Mouse (Mus musculus) liver, embryonic 15.5 days (tissue): ENCODE measurements around the gene Prps1l1. TPM values are rescaled to one million over a fixed set of nuclear protein-coding genes. Genes with fewer than 3 reads are reported as not detected.

ENCODE experiments used
- ATAC-seq: fragments of 200-750 bp; cut with Nextera tagmentation; 2 replicates; pipeline ENCODE4 v1.8.0; 2017; ENCODE audit warnings: moderate number of reproducible peaks, mild to moderate bottlenecking, moderate library complexity; ENCODE audit not compliant: insufficient read depth
- H3K27ac ChIP-seq: fragments of 300-500 bp; sonication (generic); replicated peaks from 2 replicates; pipeline ENCODE4 v1.5.1; 2015; ENCODE audit warnings: mild to moderate bottlenecking, inconsistent platforms
- H3K27me3 ChIP-seq: fragments of 300-500 bp; sonication (generic); 2 replicates; pipeline ENCODE4 v1.6.1; 2015; ENCODE audit warnings: mild to moderate bottlenecking, inconsistent platforms
- H3K36me3 ChIP-seq: fragments of 300-500 bp; sonication (generic); replicated peaks from 2 replicates; pipeline ENCODE4 v1.6.1; 2015; ENCODE audit warnings: moderate library complexity, mild to moderate bottlenecking, inconsistent platforms
- H3K4me1 ChIP-seq: fragments of 300-500 bp; sonication (generic); replicated peaks from 2 replicates; pipeline ENCODE4 v1.6.1; 2015; ENCODE audit warnings: inconsistent platforms
- H3K4me2 ChIP-seq: fragments of 300-500 bp; sonication (generic); 2 replicates; pipeline ENCODE4 v1.6.1; 2015; ENCODE audit warnings: moderate library complexity, mild to moderate bottlenecking, inconsistent platforms
- H3K4me3 ChIP-seq: fragments of 300-500 bp; sonication (generic); replicated peaks from 2 replicates; pipeline ENCODE4 v1.5.1; 2015; ENCODE audit warnings: mild to moderate bottlenecking, inconsistent platforms
- H3K9ac ChIP-seq: fragments of 300-500 bp; sonication (generic); 2 replicates; pipeline ENCODE4 v1.6.1; 2015; ENCODE audit warnings: moderate library complexity, mild to moderate bottlenecking, inconsistent platforms
- H3K9me3 ChIP-seq: fragments of 300-500 bp; sonication (generic); replicated peaks from 2 replicates; pipeline ENCODE4 v1.6.1; 2016; ENCODE audit warnings: inconsistent platforms
- WGBS: fragments of 180-500 bp; shearing (Covaris S2); methylation state at CpG from one replicate; pipeline ENCODE4 v1.1.7; 2015; ENCODE audit warnings: mixed read lengths; ENCODE audit not compliant: insufficient replicate concordance; 5-methylcytosine and 5-hydroxymethylcytosine counted together
- polyA plus RNA-seq: library from polyadenylated mRNA; unstranded; fragments of >200 nt; fragmentation: Nextera tagmentation; extraction: Ambion mirVana; gene quantifications from 2 replicates; pipeline ENCODE4 v1.2.1, GENCODE M21; 2015

The Prps1l1 gene
- 0.07 TPM in 1 of 2 replicates, not detected in the other for polyA plus RNA-seq

- no peak for ATAC-seq
- Histone ChIP-seq H3K27me3 (no peaks in the 10 kb centered on the region), H3K4me3 (no peak within 1 kb of the TSS), H3K36me3 (no peaks in the 10 kb centered on the region), H3K9ac (no peak within 1 kb of the TSS), H3K9me3 (no peaks in the 10 kb centered on the region), H3K4me2 (no peak within 1 kb of the TSS), H3K4me1 (no peaks in the 10 kb centered on the region), H3K27ac (no peak within 1 kb of the TSS)
- 68% methylated on average over 4 of the region's 4 CpGs for WGBS
Measured at GRCm38 (mm10) chr12:34984461-34984860, at the start of gene Prps1l1. Gene Prps1l1 (plus strand): TSS chr12:34984761.

DNA sequence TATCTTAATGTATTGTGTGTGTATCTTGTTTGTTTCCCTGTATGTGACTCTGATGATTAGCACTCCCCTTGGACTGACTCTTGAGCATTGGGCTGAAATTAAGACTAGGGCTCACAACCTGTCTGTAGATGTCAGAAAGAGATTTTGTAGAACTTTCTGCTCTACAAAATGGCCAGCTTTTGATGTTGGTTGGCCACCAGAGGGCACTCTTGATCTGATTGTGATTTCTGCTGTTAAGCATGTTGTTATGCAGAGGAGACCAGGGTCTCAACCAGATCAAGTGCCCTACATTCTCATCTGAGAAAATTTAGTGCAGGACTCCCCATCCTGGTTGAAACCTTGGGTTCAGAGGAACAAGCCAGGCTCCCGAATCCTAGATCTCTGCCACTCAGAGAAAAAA, 46.6 kb upstream of the Prps1l1 start:
- H3K27me3 ChIP-seq, result no peaks in the 10 kb centered on the region
- no peaks in the 10 kb centered on the region for H3K36me3 ChIP-seq
- no peak overlapping the region for H3K4me3 ChIP-seq
- WGBS, result 85% methylated on average over 1 of the region's 1 CpGs
- no peaks in the 10 kb centered on the region for H3K4me1 ChIP-seq
- H3K9me3 ChIP-seq, result no peaks in the 10 kb centered on the region
- no peak for ATAC-seq
- no peak overlapping the region for H3K9ac ChIP-seq
- H3K27ac ChIP-seq, result no peak overlapping the region
- H3K4me2 ChIP-seq, result no peak overlapping the region

GRCm38 (mm10) chr12:34949066-34949706, 35.4 kb upstream of the Prps1l1 start:
- Histone ChIP-seq H3K9me3 (no peaks in the 10 kb centered on the region), H3K4me2 (no peak overlapping the region)
- WGBS, result 44% methylated on average over 6 of the region's 6 CpGs

DNA sequence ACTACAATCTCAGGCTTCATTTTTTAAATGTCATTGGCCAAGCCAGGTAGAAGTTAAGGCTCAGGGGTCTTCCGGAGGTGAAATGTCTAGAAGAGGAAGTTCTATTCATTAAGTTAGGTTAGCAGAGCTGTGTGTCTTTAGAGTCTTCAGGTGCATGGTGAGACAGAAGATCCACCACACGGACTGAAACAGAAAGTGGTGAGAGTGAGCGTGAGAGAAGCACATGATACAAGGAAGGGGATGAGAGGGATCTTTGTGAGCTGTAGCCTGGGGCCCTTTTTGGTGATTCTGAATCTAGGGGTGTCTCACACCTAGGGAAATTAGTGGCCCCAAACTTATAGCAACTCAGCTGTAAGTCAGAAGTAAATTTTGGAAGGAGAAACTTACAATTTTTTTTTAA, 8.6 kb upstream of the Prps1l1 start:
- WGBS, result 68% methylated on average over 3 of the region's 3 CpGs
- Histone ChIP-seq H3K9ac (no peak overlapping the region), H3K27ac (no peak overlapping the region), H3K4me2 (no peak overlapping the region), H3K36me3 (no peaks in the 10 kb centered on the region), H3K4me3 (no peak overlapping the region), H3K9me3 (no peaks in the 10 kb centered on the region), H3K4me1 (no peaks in the 10 kb centered on the region), H3K27me3 (no peaks in the 10 kb centered on the region)
- no peak for ATAC-seq

More at GRCm38 (mm10) chr12:34949066-34949706, 35.4 kb upstream of the Prps1l1 start:
- Histone ChIP-seq H3K4me1 (no peaks in the 10 kb centered on the region), H3K27me3 (no peaks in the 10 kb centered on the region), H3K4me3 (no peak overlapping the region), H3K36me3 (no peaks in the 10 kb centered on the region), H3K9ac (no peak overlapping the region), H3K27ac (no peak overlapping the region)
- ATAC-seq, result no peak

GRCm38 (mm10) chr12:34985865-34986264, 1.3 kb downstream of the Prps1l1 start:
- no peak overlapping the region for H3K9ac ChIP-seq
- H3K27me3 ChIP-seq, result no peaks in the 10 kb centered on the region
- no peaks in the 10 kb centered on the region for H3K36me3 ChIP-seq
- no peak for ATAC-seq
- H3K27ac ChIP-seq, result no peak overlapping the region
- H3K4me1 ChIP-seq, result no peaks in the 10 kb centered on the region
- H3K4me2 ChIP-seq, result no peak overlapping the region
- WGBS, result 58% methylated on average over 5 of the region's 5 CpGs
- H3K9me3 ChIP-seq, result no peaks in the 10 kb centered on the region
- no peak overlapping the region for H3K4me3 ChIP-seq

GRCm38 (mm10) chr12:34989537-34990200, 5.1 kb downstream of the Prps1l1 start:
- Histone ChIP-seq H3K27ac (no peak overlapping the region), H3K4me3 (no peak overlapping the region), H3K27me3 (no peaks in the 10 kb centered on the region), H3K9ac (no peak overlapping the region), H3K4me1 (no peaks in the 10 kb centered on the region), H3K9me3 (no peaks in the 10 kb centered on the region), H3K4me2 (no peak overlapping the region), H3K36me3 (no peaks in the 10 kb centered on the region)
- ATAC-seq, result no peak
- WGBS, result 68% methylated on average over 7 of the region's 7 CpGs

GRCm38 (mm10) chr12:34990387-34990786, 5.8 kb downstream of the Prps1l1 start:
- Histone ChIP-seq H3K27ac (no peak overlapping the region), H3K27me3 (no peaks in the 10 kb centered on the region), H3K9ac (no peak overlapping the region), H3K4me3 (no peak overlapping the region), H3K4me2 (no peak overlapping the region), H3K9me3 (no peaks in the 10 kb centered on the region), H3K4me1 (no peaks in the 10 kb centered on the region), H3K36me3 (no peaks in the 10 kb centered on the region)
- WGBS, result 44% methylated on average over 4 of the region's 4 CpGs
- ATAC-seq, result no peak

- ATAC-seq, result no peak
- Histone ChIP-seq H3K4me3 (no peak overlapping the region), H3K27me3 (no peaks in the 10 kb centered on the region), H3K27ac (no peak overlapping the region), H3K4me1 (no peaks in the 10 kb centered on the region), H3K9ac (no peak overlapping the region), H3K36me3 (no peaks in the 10 kb centered on the region), H3K9me3 (no peaks in the 10 kb centered on the region), H3K4me2 (no peak overlapping the region)
- 51% methylated on average over 2 of the region's 2 CpGs for WGBS
Measured at GRCm38 (mm10) chr12:34991900-34992299, 7.3 kb downstream of the Prps1l1 start.

DNA sequence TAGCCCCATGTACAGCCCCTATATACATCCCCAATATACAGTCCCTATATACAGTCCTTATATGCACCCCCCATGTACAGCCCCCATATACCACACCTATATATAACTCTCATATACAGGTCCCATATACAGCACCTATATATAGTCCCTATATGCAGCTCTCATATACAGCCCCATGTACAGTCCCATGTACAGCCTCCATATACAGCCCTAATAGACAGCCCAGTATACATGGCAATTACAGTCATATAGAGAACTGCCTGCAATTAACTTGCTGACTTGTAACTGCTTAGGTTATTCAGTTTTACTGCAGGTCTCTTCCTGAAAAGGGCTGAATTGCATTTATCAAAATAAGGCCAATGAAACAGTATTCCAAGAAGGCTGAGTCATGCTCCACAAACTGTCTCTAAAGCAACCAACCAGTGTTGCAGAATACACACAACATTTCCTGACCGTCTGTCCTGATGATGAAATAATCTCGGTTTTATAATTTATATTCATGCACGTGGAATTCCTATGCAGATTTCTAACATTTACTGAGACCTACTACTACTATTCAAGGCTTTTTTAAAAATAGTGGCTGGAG, 13.1 kb downstream of the Prps1l1 start:
- Histone ChIP-seq H3K9ac (no peak overlapping the region), H3K4me2 (no peak overlapping the region), H3K4me1 (no peaks in the 10 kb centered on the region), H3K4me3 (no peak overlapping the region), H3K36me3 (no peaks in the 10 kb centered on the region), H3K27me3 (no peaks in the 10 kb centered on the region), H3K27ac (no peak overlapping the region), H3K9me3 (no peaks in the 10 kb centered on the region)
- ATAC-seq, result no peak
- 48% methylated on average over 3 of the region's 3 CpGs for WGBS

DNA sequence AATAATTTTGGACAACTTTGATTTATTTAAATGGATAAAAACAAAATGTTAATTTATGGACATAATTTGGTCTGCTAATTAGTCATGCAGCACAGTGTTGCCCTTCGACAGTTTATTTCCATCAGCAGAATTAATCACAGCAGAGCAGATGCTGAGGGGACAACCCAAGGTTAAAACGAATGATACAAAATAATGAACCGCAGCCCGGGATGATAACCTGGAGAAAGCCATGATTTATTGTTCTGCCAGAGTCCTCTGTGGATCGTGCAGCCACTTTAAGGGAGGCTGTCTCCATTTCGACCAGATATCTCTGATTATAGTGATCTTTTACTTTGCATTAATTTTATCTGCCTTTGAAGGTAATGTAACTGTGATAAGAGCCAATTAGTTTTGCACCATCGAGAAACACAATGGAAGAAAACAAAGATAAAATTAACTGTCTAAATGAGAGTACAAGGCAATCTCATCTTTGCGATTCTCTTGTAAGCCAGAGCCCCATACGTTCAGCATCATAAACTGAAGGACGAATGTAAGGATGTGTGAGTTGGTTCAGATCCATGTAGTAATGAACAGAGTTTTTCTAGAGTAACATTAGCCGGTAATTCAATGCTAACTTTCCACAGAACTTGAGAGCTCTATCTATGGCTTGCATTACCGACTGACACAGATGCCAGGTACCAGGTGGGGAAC, 14.4 kb downstream of the Prps1l1 start:
- Histone ChIP-seq H3K27me3 (no peaks in the 10 kb centered on the region), H3K27ac (no peak overlapping the region), H3K36me3 (no peaks in the 10 kb centered on the region), H3K4me2 (no peak overlapping the region), H3K4me3 (no peak overlapping the region), H3K9me3 (no peaks in the 10 kb centered on the region), H3K9ac (no peak overlapping the region), H3K4me1 (no peaks in the 10 kb centered on the region)
- WGBS, result 64% methylated on average over 12 of the region's 12 CpGs
- ATAC-seq, result no peak

- Histone ChIP-seq H3K9me3 (no peaks in the 10 kb centered on the region), H3K4me2 (no peak overlapping the region), H3K9ac (no peak overlapping the region), H3K36me3 (no peaks in the 10 kb centered on the region), H3K4me3 (no peak overlapping the region), H3K4me1 (no peaks in the 10 kb centered on the region), H3K27ac (no peak overlapping the region), H3K27me3 (no peaks in the 10 kb centered on the region)
- WGBS, result 21% methylated on average over 4 of the region's 4 CpGs
- ATAC-seq, result no peak
Measured at GRCm38 (mm10) chr12:35000323-35000722, 15.8 kb downstream of the Prps1l1 start.
